Mouse (Mus musculus): ENCODE data around the gene Crmp1. TPM values are rescaled to one million over a fixed set of nuclear protein-coding genes. Genes with fewer than 3 reads are reported as not detected.

The Crmp1 gene
- polyA plus RNA-seq, 1 experiment from 2014 or later = 27.7 TPM

DNA sequence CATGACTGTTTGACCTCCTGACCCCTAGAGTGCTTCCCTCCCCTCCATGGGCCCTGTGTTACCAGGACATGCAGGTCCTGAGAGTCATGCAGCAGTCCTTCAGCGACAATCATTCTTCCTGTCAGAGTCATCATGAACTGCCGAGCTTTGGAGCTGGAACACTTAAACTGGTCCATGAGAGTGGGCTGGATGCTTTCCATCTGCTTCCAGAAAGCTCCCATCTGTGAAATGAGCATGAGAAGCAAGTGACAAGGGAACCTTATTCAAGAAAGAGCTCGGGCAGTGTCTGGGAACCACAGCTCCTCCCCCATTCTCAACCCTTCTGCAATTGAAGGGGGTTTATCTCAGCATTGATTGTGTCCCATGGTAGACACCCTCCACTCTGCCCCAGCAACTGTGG, 78.4 kb downstream of the Crmp1 start:
- ATAC-seq (ENCODE audit: insufficient read depth, low FRiP score, low read depth) = no peak
- Histone ChIP-seq H3K27me3 (replicated peaks) (no peaks in the 10 kb centered on the region), H3K9ac (no peak overlapping the region), H3K27ac (no peak overlapping the region), H3K4me2 (no peak overlapping the region), H3K4me3 (replicated peaks) (no peak overlapping the region), H3K36me3 (peaks cover 26% of the 10 kb centered on the region), H3K9me3 (no peaks in the 10 kb centered on the region), H3K4me1 (no peaks in the 10 kb centered on the region)
- WGBS = 58% methylated on average over 3 of the region's 3 CpGs

GRCm38 (mm10) chr5:37320761-37321160, 79.0 kb downstream of the Crmp1 start:
- H3K4me1 ChIP-seq = no peaks in the 10 kb centered on the region
- ATAC-seq (ENCODE audit: insufficient read depth, low FRiP score, low read depth) = no peak
- 86% methylated on average over 4 of the region's 4 CpGs for WGBS
- H3K9ac ChIP-seq = no peak overlapping the region
- H3K36me3 ChIP-seq = peaks cover 25% of the 10 kb centered on the region
- no peaks in the 10 kb centered on the region for H3K9me3 ChIP-seq
- no peak overlapping the region for H3K4me3 ChIP-seq (replicated peaks)
- no peaks in the 10 kb centered on the region for H3K27me3 ChIP-seq (replicated peaks)
- no peak overlapping the region for H3K27ac ChIP-seq
- H3K4me2 ChIP-seq = no peak overlapping the region

- 88% methylated on average over 6 of the region's 6 CpGs for WGBS
- Histone ChIP-seq H3K27ac (no peak overlapping the region), H3K9me3 (no peaks in the 10 kb centered on the region), H3K9ac (no peak overlapping the region), H3K4me2 (no peak overlapping the region), H3K4me3 (replicated peaks) (no peak overlapping the region), H3K27me3 (replicated peaks) (no peaks in the 10 kb centered on the region), H3K36me3 (0 out of 2 replicates have a peak, but pooled peaks cover 13% of the 10 kb centered on the region), H3K4me1 (no peaks in the 10 kb centered on the region)
- ATAC-seq (ENCODE audit: insufficient read depth, low FRiP score, low read depth) = no peak
Observed at GRCm38 (mm10) chr5:37326675-37327074, 84.9 kb downstream of the Crmp1 start.

GRCm38 (mm10) chr5:37330449-37331132, 88.9 kb downstream of the Crmp1 start:
- Histone ChIP-seq H3K27me3 (replicated peaks) (no peaks in the 10 kb centered on the region), H3K4me1 (no peaks in the 10 kb centered on the region), H3K4me2 (no peak overlapping the region), H3K36me3 (0 out of 2 replicates have a peak, but pooled peaks cover 7% of the 10 kb centered on the region), H3K9ac (no peak overlapping the region), H3K4me3 (replicated peaks) (no peak overlapping the region), H3K27ac (no peak overlapping the region), H3K9me3 (no peaks in the 10 kb centered on the region)
- WGBS = 81% methylated on average over 8 of the region's 8 CpGs
- no peak for ATAC-seq (ENCODE audit: insufficient read depth, low FRiP score, low read depth)

- 0 out of 2 replicates have a peak, but pooled peaks cover 5% of the 10 kb centered on the region for H3K36me3 ChIP-seq
- peaks cover 5% of the 10 kb centered on the region; the same call in 1 of the 2 replicates for H3K4me1 ChIP-seq
- no peak for ATAC-seq (ENCODE audit: insufficient read depth, low FRiP score, low read depth)
- H3K27me3 ChIP-seq (replicated peaks) = no peaks in the 10 kb centered on the region
- WGBS = 86% methylated on average over 2 of the region's 2 CpGs
- no peak overlapping the region for H3K4me2 ChIP-seq
- H3K9me3 ChIP-seq = no peaks in the 10 kb centered on the region
- no peak overlapping the region for H3K27ac ChIP-seq
- H3K9ac ChIP-seq = no peak overlapping the region
- H3K4me3 ChIP-seq (replicated peaks) = no peak overlapping the region
Observed at GRCm38 (mm10) chr5:37331133-37331505, 89.4 kb downstream of the Crmp1 start.

GRCm38 (mm10) chr5:37332066-37332465, 90.3 kb downstream of the Crmp1 start:
- no peaks in the 10 kb centered on the region for H3K27me3 ChIP-seq (replicated peaks)
- H3K9ac ChIP-seq = no peak overlapping the region
- no peak overlapping the region for H3K4me3 ChIP-seq (replicated peaks)
- H3K9me3 ChIP-seq = no peaks in the 10 kb centered on the region
- H3K4me2 ChIP-seq = no peak overlapping the region
- no peak overlapping the region for H3K27ac ChIP-seq
- WGBS = 77% methylated on average over 4 of the region's 4 CpGs
- H3K4me1 ChIP-seq = peaks cover 9% of the 10 kb centered on the region; the same call in 1 of the 2 replicates
- no peak for ATAC-seq (ENCODE audit: insufficient read depth, low FRiP score, low read depth)
- H3K36me3 ChIP-seq = 0 out of 2 replicates have a peak, but pooled peaks cover 4% of the 10 kb centered on the region

GRCm38 (mm10) chr5:37335061-37335460, 93.3 kb downstream of the Crmp1 start:
- Histone ChIP-seq H3K9me3 (no peaks in the 10 kb centered on the region), H3K27me3 (replicated peaks) (no peaks in the 10 kb centered on the region), H3K4me1 (peaks cover 26% of the 10 kb centered on the region), H3K36me3 (no peaks in the 10 kb centered on the region), H3K4me3 (replicated peaks) (no peak overlapping the region), H3K27ac (no peak overlapping the region), H3K9ac (no peak overlapping the region), H3K4me2 (no peak overlapping the region)
- 62% methylated on average over 3 of the region's 3 CpGs for WGBS
- no peak for ATAC-seq (ENCODE audit: insufficient read depth, low FRiP score, low read depth)

DNA sequence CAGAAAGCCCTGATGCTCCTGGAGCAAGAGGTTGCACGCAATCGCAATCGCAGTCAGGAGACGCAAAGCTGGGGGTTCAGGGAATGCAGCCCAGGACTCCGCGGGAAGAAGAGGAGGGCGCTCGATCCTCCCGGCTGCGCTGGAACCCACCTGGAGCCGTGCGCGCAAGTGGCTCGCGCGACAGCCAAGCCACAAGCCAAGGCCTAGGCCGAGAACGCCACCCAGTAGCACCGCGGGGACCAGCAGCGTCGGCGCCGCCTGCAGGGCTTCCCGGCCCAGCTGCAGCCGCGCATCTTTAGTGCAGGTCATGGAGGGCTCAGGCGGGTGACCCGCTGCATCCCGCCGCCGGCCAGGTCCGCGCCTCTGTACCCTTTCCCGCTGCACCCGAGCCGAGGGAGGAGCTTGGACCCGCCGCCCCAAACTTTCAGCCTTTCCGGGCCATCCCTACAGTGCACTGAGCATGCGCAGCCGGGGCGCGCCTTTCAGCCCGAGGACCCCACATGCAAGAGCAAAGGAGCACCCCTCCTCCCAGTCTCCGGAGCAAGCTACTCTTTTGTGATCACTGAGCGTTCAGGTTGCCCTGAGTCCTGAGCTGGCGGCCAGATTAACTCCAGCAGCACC, 94.9 kb downstream of the Crmp1 start, which contains the start of gene Evc:
TSS of gene Evc (minus strand) at position 410 of the 621 bp plus-strand sequence.
- H3K4me3 ChIP-seq (replicated peaks) = peak within 1 kb of the TSS; percentile 73
- peak; percentile 52 for ATAC-seq (ENCODE audit: insufficient read depth, low FRiP score, low read depth)
- WGBS = under 1% methylated on average over 46 of the region's 48 CpGs
- H3K36me3 ChIP-seq = no peaks in the 10 kb centered on the region
- peak within 1 kb of the TSS; percentile 67 for H3K9ac ChIP-seq
- H3K9me3 ChIP-seq = no peaks in the 10 kb centered on the region
- H3K27ac ChIP-seq = 0 out of 2 replicates have a peak within 1 kb of the TSS, but pooled peaks have one; percentile 65
- H3K4me2 ChIP-seq = peak within 1 kb of the TSS; percentile 89
- no peaks in the 10 kb centered on the region for H3K27me3 ChIP-seq (replicated peaks)
- H3K4me1 ChIP-seq = peaks cover 26% of the 10 kb centered on the region

DNA sequence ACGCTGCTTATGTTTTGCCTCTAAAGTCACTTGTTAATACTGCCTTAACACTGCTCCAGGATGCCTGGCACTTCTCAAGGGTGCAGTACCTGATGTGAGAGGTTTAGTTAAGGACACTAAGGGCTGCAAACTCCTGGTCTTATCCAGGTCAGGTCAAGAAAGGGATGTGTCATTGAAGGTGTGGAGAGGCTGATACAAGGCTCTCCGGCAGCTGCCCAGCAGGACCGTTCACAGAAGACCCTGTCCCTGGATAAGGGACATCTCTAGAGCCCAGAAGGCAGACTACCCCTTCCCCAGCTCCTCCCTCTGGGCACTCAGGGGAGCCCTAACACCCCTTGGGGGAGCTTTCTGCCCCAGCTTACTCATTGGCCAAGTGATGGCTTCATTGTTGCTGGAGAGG, 96.0 kb downstream of the Crmp1 start:
- Histone ChIP-seq H3K9me3 (no peaks in the 10 kb centered on the region), H3K36me3 (no peaks in the 10 kb centered on the region), H3K4me1 (peaks cover 26% of the 10 kb centered on the region), H3K9ac (peak overlapping the region; percentile 56; the same call in 1 of the 2 replicates), H3K4me2 (peak overlapping the region; percentile 89), H3K4me3 (replicated peaks) (peak overlapping the region; percentile 62), H3K27me3 (replicated peaks) (no peaks in the 10 kb centered on the region), H3K27ac (peak overlapping the region; percentile 65; the same call in 1 of the 2 replicates)
- ATAC-seq (ENCODE audit: insufficient read depth, low FRiP score, low read depth) = no peak
- WGBS = 63% methylated on average over 3 of the region's 3 CpGs

DNA sequence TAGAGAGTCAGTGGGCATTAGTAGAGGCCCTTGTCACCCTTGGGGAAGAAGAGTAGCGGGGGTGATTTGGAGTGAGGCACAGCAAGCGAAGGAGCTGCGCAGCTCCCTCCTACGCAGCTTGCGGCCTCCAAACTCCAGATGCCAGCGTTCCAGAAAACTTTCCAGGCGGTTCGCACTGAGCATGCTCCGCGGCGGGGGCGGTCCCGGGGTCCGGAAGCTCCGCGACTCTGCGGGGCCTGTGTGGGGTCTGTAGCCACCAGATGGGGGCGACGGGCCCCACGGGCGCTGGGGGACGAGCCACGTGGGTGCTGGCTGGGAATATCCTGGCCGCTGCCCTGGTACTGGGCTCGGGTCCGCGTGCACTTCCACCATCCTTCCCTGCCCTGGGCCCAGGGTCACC, 96.5 kb downstream of the Crmp1 start, which contains the start of gene Evc2:
TSS of gene Evc2 (plus strand) at position 212 of the 400 bp plus-strand sequence.
- Histone ChIP-seq H3K4me2 (peak within 1 kb of the TSS; percentile 89), H3K27me3 (replicated peaks) (no peaks in the 10 kb centered on the region), H3K9me3 (no peaks in the 10 kb centered on the region), H3K4me1 (peaks cover 26% of the 10 kb centered on the region), H3K27ac (peak within 1 kb of the TSS; percentile 65), H3K4me3 (replicated peaks) (peak within 1 kb of the TSS; percentile 73), H3K36me3 (no peaks in the 10 kb centered on the region), H3K9ac (peak within 1 kb of the TSS; percentile 56)
- ATAC-seq (ENCODE audit: insufficient read depth, low FRiP score, low read depth) = peak; percentile 82
- WGBS = 1% methylated on average over 27 of the region's 27 CpGs

Measured in stomach, embryonic 15.5 days (tissue).